Mouse (Mus musculus) MEL (cell line): ENCODE measurements at regions not wholly inside any gene's neighbourhood (a gene's known extent, or its start where the extent isn't known, plus 50 kb on each side); places are given as distances from the start of the nearest gene placed in this dataset.

ENCODE experiments used
- DNase-seq: peaks from one replicate; pipeline ENCODE4 v3.0.0; 2011; ENCODE audit warnings: low read depth, low spot score
- H3K27ac ChIP-seq: 2 replicates; pipeline ENCODE4 v1.5.1; 2012; ENCODE audit warnings: low read depth, mild to moderate bottlenecking, control low read depth, low read length, moderate library complexity; ENCODE audit not compliant: control insufficient read depth
- H3K27me3 ChIP-seq, 2 experiments: fragments of 150-350 bp in 1 of 2; sonication (generic) in 1 of 2; 2 replicates each; pipeline ENCODE4 v1.6.1; 2012; ENCODE audit warnings: low read length in 2 of 2, mild to moderate bottlenecking in 2 of 2, improper control_type of control experiment in 1 of 2, moderate library complexity in 1 of 2; ENCODE audit not compliant: insufficient read depth in 2 of 2, control insufficient read depth in 1 of 2
- H3K36me3 ChIP-seq, 2 experiments: 2 replicates each; pipeline ENCODE4 v1.6.1; 2012 to 2014; ENCODE audit warnings: low read length in 2 of 2, improper control_type of control experiment in 1 of 2, inconsistent platforms in 1 of 2, mild to moderate bottlenecking in 1 of 2; ENCODE audit not compliant: insufficient read depth in 2 of 2, control insufficient read depth in 1 of 2
- H3K4me1 ChIP-seq, 2 experiments: fragments of 150-350 bp in 1 of 2; sonication (generic) in 1 of 2; 2 replicates each; pipeline ENCODE4 v1.6.1; 2012; ENCODE audit warnings: low read length in 2 of 2, improper control_type of control experiment in 1 of 2, mild to moderate bottlenecking in 1 of 2; ENCODE audit not compliant: insufficient read depth in 2 of 2, control insufficient read depth in 1 of 2
- H3K4me3 ChIP-seq, 2 experiments: fragments of 150-350 bp in 1 of 2; sonication (generic) in 1 of 2; 2 replicates each; pipeline ENCODE4 v1.5.1; 2012; ENCODE audit warnings: low read depth in 2 of 2, low read length in 2 of 2, mild to moderate bottlenecking in 2 of 2, moderate library complexity in 2 of 2, control low read depth in 1 of 2, improper control_type of control experiment in 1 of 2; ENCODE audit not compliant: control insufficient read depth in 1 of 2, insufficient read depth in 1 of 2
- H3K79me2 ChIP-seq: 2 replicates; pipeline ENCODE4 v1.6.1; 2012; ENCODE audit warnings: mild to moderate bottlenecking, low read length, moderate library complexity; ENCODE audit not compliant: control insufficient read depth, poor library complexity, insufficient read depth
- H3K9ac ChIP-seq: 2 replicates; pipeline ENCODE4 v1.6.1; 2012; ENCODE audit warnings: low read depth, mild to moderate bottlenecking, control low read depth, low read length, moderate library complexity; ENCODE audit not compliant: control insufficient read depth, poor library complexity, severe bottlenecking
- H3K9me3 ChIP-seq: fragments of 150-350 bp; sonication (generic); replicated peaks from 2 replicates; pipeline ENCODE4 v1.6.1; 2012; ENCODE audit warnings: mild to moderate bottlenecking, low read length, improper control_type of control experiment, moderate library complexity; ENCODE audit not compliant: insufficient read depth
- EP300 ChIP-seq, 2 experiments: IDR thresholded peaks; 2 replicates each; pipeline ENCODE4 v1.6.1; 2011; ENCODE audit warnings: improper control_type of control experiment in 2 of 2, low read length in 2 of 2, low read depth in 1 of 2, mild to moderate bottlenecking in 1 of 2
- GABPA ChIP-seq: IDR thresholded peaks from 2 replicates; pipeline ENCODE4 v1.6.1; 2012; ENCODE audit warnings: low read depth, mild to moderate bottlenecking, inconsistent platforms, low read length, improper control_type of control experiment, moderate library complexity
- JUND ChIP-seq: IDR thresholded peaks from 2 replicates; pipeline ENCODE4 v1.6.1; 2011; ENCODE audit warnings: low read depth, mild to moderate bottlenecking, improper control_type of control experiment, low read length
- MAFK ChIP-seq: IDR thresholded peaks from 2 replicates; pipeline ENCODE4 v1.6.1; 2011; ENCODE audit warnings: low read depth, mild to moderate bottlenecking, low read length, improper control_type of control experiment, borderline replicate concordance
- MAZ ChIP-seq: IDR thresholded peaks from 2 replicates; pipeline ENCODE4 v1.6.1; 2012; ENCODE audit warnings: low read depth, mild to moderate bottlenecking, inconsistent platforms, low read length, improper control_type of control experiment
- MEF2A ChIP-seq: IDR thresholded peaks from 2 replicates; pipeline ENCODE4 v1.6.1; 2014; ENCODE audit warnings: low read depth, mild to moderate bottlenecking, inconsistent platforms, low read length, improper control_type of control experiment; ENCODE audit not compliant: poor library complexity, insufficient replicate concordance, severe bottlenecking; ENCODE audit errors: extremely low read depth
- MYB ChIP-seq: IDR thresholded peaks from 2 replicates; pipeline ENCODE4 v1.6.1; 2011; ENCODE audit warnings: mild to moderate bottlenecking, low read depth, low read length, improper control_type of control experiment
- NRF1 ChIP-seq: IDR thresholded peaks from 2 replicates; pipeline ENCODE4 v1.6.1; 2014; ENCODE audit warnings: low read depth, mild to moderate bottlenecking, inconsistent platforms, low read length, improper control_type of control experiment, moderate library complexity; ENCODE audit not compliant: poor library complexity, insufficient read depth, severe bottlenecking
- POLR2A ChIP-seq, 2 experiments: IDR thresholded peaks; 2 replicates each; pipeline ENCODE4 v1.6.1; 2011 to 2012; ENCODE audit warnings: low read length in 2 of 2, mild to moderate bottlenecking in 2 of 2, control low read depth in 1 of 2, improper control_type of control experiment in 1 of 2, low read depth in 1 of 2, moderate library complexity in 1 of 2; ENCODE audit not compliant: control insufficient read depth in 1 of 2, insufficient read depth in 1 of 2, poor library complexity in 1 of 2
- POLR2AphosphoS5 ChIP-seq: IDR thresholded peaks from 2 replicates; pipeline ENCODE4 v1.6.1; 2012; ENCODE audit warnings: low read depth, borderline replicate concordance, mild to moderate bottlenecking, inconsistent platforms, low read length, moderate library complexity, mixed read lengths
- RCOR1 ChIP-seq: IDR thresholded peaks from 2 replicates; pipeline ENCODE4 v1.6.1; 2012; ENCODE audit warnings: low read depth, mild to moderate bottlenecking, inconsistent platforms, low read length, improper control_type of control experiment
- SIN3A ChIP-seq: IDR thresholded peaks from 2 replicates; pipeline ENCODE4 v1.6.1; 2012; ENCODE audit warnings: low read length, improper control_type of control experiment, inconsistent platforms
- SMC3 ChIP-seq: IDR thresholded peaks from 2 replicates; pipeline ENCODE4 v1.6.1; 2011; ENCODE audit warnings: low read depth, low read length, improper control_type of control experiment
- TAL1 ChIP-seq: IDR thresholded peaks from 2 replicates; pipeline ENCODE4 v1.6.1; 2012; ENCODE audit warnings: mild to moderate bottlenecking, inconsistent platforms, low read length, moderate library complexity, mixed read lengths
- TCF12 ChIP-seq: IDR thresholded peaks from 2 replicates; pipeline ENCODE4 v1.6.1; 2014; ENCODE audit warnings: low read depth, mild to moderate bottlenecking, inconsistent platforms, low read length, improper control_type of control experiment, moderate library complexity
- UBTF ChIP-seq: IDR thresholded peaks from 2 replicates; pipeline ENCODE4 v1.6.1; 2012; ENCODE audit warnings: low read depth, mild to moderate bottlenecking, inconsistent platforms, low read length, improper control_type of control experiment, moderate library complexity, borderline replicate concordance; ENCODE audit not compliant: insufficient read depth
- USF2 ChIP-seq, 2 experiments: IDR thresholded peaks; 2 replicates each; pipeline ENCODE4 v1.6.1; 2011 to 2012; ENCODE audit warnings: improper control_type of control experiment in 2 of 2, low read length in 2 of 2, borderline replicate concordance in 1 of 2, inconsistent platforms in 1 of 2, low read depth in 1 of 2, mild to moderate bottlenecking in 1 of 2; ENCODE audit not compliant: insufficient read depth in 1 of 2
- ZC3H11A ChIP-seq: IDR thresholded peaks from 2 replicates; pipeline ENCODE4 v1.6.1; 2012; ENCODE audit warnings: low read depth, mild to moderate bottlenecking, inconsistent platforms, low read length, improper control_type of control experiment

DNA sequence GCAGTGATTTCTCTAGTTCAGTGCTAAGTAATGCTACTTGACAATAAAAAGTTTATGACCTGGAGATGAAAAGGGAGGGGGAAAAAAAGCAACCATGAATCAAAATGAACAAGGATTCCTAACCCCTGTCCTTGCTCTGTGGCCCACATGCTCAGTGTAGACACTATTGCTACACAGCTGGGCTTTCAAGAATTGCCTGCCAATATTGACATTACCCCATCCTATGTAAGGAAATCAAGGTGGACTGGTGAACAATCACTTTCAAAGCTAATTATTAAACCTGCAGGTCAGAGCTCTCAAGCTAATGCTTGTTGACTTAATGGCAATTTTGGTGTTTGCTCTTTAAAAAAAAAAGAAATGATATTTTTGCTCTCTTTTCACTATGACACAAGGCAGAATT is 491.8 kb downstream of the Bcl11a start:
- no peak for DNase-seq

GRCm38 (mm10) chr11:24613529-24613928 is 535.7 kb downstream of the Bcl11a start:
- Histone ChIP-seq H3K4me3 (no peak overlapping the region), H3K27me3 (no peaks in the 10 kb centered on the region), H3K9me3 (no peaks in the 10 kb centered on the region), H3K79me2 (no peaks in the 10 kb centered on the region), H3K36me3 (no peaks in the 10 kb centered on the region), H3K27ac (no peak overlapping the region), H3K9ac (no peak overlapping the region), H3K4me1 (no peaks in the 10 kb centered on the region)
- TF ChIP-seq TCF12 (no peak), POLR2AphosphoS5 (no peak), SIN3A (no peak), MAFK (no peak), MEF2A (no peak), MYB (no peak), USF2 (IDR thresholded peaks at IDR 0.05; ENCODE audit: borderline replicate concordance in 1 of 2, insufficient read depth in 1 of 2, low read depth in 1 of 2, low read length in 2 of 2) (no peak), UBTF (no peak), MAZ (no peak), ZC3H11A (no peak), RCOR1 (no peak), GABPA (no peak), NRF1 (no peak), JUND (no peak)
- no peak for DNase-seq

More for the DNA sequence above, 491.8 kb downstream of the Bcl11a start:
- TF ChIP-seq EP300 (IDR thresholded peaks at IDR 0.05; ENCODE audit: low read depth in 1 of 2, low read length in 2 of 2): no peak
- TF ChIP-seq SMC3: no peak
- no peak for TF ChIP-seq POLR2A (IDR thresholded peaks at IDR 0.05; ENCODE audit: control insufficient read depth in 1 of 2, insufficient read depth in 1 of 2, low read depth in 1 of 2, low read length in 2 of 2, poor library complexity in 1 of 2)
- TF ChIP-seq JUND: no peak
- no peak for TF ChIP-seq TAL1
- TF ChIP-seq GABPA: no peak
- TF ChIP-seq USF2 (IDR thresholded peaks at IDR 0.05; ENCODE audit: borderline replicate concordance in 1 of 2, insufficient read depth in 1 of 2, low read depth in 1 of 2, low read length in 2 of 2): no peak
- no peak for TF ChIP-seq MAZ
- TF ChIP-seq, all 39 proteins: peak for 0
- H3K4me1 ChIP-seq: no peaks in the 10 kb centered on the region
- H3K4me3 ChIP-seq: no peak overlapping the region
- H3K27ac ChIP-seq: no peak overlapping the region
- no peaks in the 10 kb centered on the region for H3K27me3 ChIP-seq
- H3K9ac ChIP-seq: no peak overlapping the region
- H3K9me3 ChIP-seq: no peaks in the 10 kb centered on the region
- no peaks in the 10 kb centered on the region for H3K36me3 ChIP-seq
- H3K79me2 ChIP-seq: no peaks in the 10 kb centered on the region
